13 mouse cellular contexts compared by ENCODE assay signal in genomic region chr9:118379055-118379454, GRCm38 (mm10).
DNase-seq lines count a peak whose midpoint lies in the region; ATAC-seq and TF ChIP-seq lines count a peak whose summit lies in the region.
"Had no signal": no experiment of that assay in that cellular context is flagged by ENCODE, and none has a peak within 500 bp of the region (broad histone marks: within the 10 kb centered on the region; RNA-seq: fewer than 3 reads in every experiment).

No protein-coding gene starts in this region.

- no peaks in the 10 kb centered on the region for H3K79me2 ChIP-seq in heart, adult 2 months (replicated peaks; ENCODE audit: control insufficient read depth, insufficient read depth, low read length)

- no peak for DNase-seq in heart, adult 2 months
- no peak for DNase-seq in heart, embryonic 10.5 days (ENCODE audit: low spot score)
- DNase-seq in left cerebral cortex, adult 9 months (ENCODE audit: low spot score in 2 of 2) = peak; percentile 3
- DNase-seq in left cerebral cortex, adult 2 months (ENCODE audit: extremely low spot score in 1 of 2, low spot score in 2 of 2) = no peak
- peak; percentile 22 for DNase-seq in Muller cell, postnatal 12 days (ENCODE audit: inconsistent ontology term)
- DNase-seq in layer of hippocampus, postnatal 10 days (ENCODE audit: low spot score in 2 of 2) = peak; percentile 5 to 13
- DNase-seq in thymus, postnatal 4 days = no peak
- DNase-seq: heart, postnatal 36 days; lung, adult 2 months; thymus, postnatal 14 days had no signal

- no peak for TF ChIP-seq POLR2A in heart, adult 2 months (IDR thresholded peaks at IDR 0.05; ENCODE audit: insufficient read depth, low read depth, low read length)

- TF ChIP-seq CTCF in heart, adult 2 months (IDR thresholded peaks at IDR 0.05) = no peak
- no peak for TF ChIP-seq CTCF in left cerebral cortex, adult 2 months (IDR thresholded peaks at IDR 0.05)
- no peak for TF ChIP-seq CTCF in intestine, postnatal 0 days (IDR thresholded peaks at IDR 0.05; ENCODE audit: low read depth)

- no peaks in the 10 kb centered on the region for H3K9me3 ChIP-seq in heart, embryonic 10.5 days
- no peaks in the 10 kb centered on the region for H3K9me3 ChIP-seq in intestine, postnatal 0 days (ENCODE audit: control insufficient read depth)
- H3K9me3 ChIP-seq: kidney, embryonic 15.5 days; limb, embryonic 12.5 days had no signal

- ATAC-seq in intestine, postnatal 0 days = no peak

- H3K4me2 ChIP-seq in intestine, postnatal 0 days (replicated peaks; ENCODE audit: low read depth) = no peak overlapping the region
- H3K4me2 ChIP-seq: kidney, embryonic 15.5 days; limb, embryonic 12.5 days had no signal

- H3K9ac ChIP-seq in heart, adult 2 months (ENCODE audit: low read depth, low read length) = peak overlapping the region; percentile 12; the same call in 1 of the 2 replicates
- H3K9ac ChIP-seq in intestine, postnatal 0 days (ENCODE audit: low read depth, low read length) = no peak overlapping the region
- H3K9ac ChIP-seq: kidney, embryonic 15.5 days; limb, embryonic 12.5 days had no signal

- no peak overlapping the region for H3K27ac ChIP-seq in heart, adult 2 months
- no peak overlapping the region for H3K27ac ChIP-seq in heart, embryonic 10.5 days
- H3K27ac ChIP-seq in left cerebral cortex, adult 2 months = no peak overlapping the region
- no peak overlapping the region for H3K27ac ChIP-seq in intestine, postnatal 0 days (ENCODE audit: low read depth, low read length)
- H3K27ac ChIP-seq: kidney, embryonic 15.5 days; limb, embryonic 12.5 days had no signal

- WGBS in heart, adult 2 months = 13% methylated on average over 6 of the region's 6 CpGs
- 20% methylated on average over 6 of the region's 6 CpGs for WGBS in heart, embryonic 10.5 days
- 26% methylated on average over 6 of the region's 6 CpGs for WGBS in intestine, postnatal 0 days

- no peak for TF ChIP-seq EP300 in heart, adult 2 months (IDR thresholded peaks at IDR 0.05; ENCODE audit: insufficient read depth, low read depth, low read length)

- intact Hi-C loops in heart, adult 2 months (cut with DNase I) = no loop called here
- intact Hi-C loops in left cerebral cortex, adult 2 months (cut with DNase I) = no loop called here

- H3K36me3 ChIP-seq in heart, adult 2 months (ENCODE audit: control insufficient read depth, insufficient read depth, low read length) = no peaks in the 10 kb centered on the region
- no peaks in the 10 kb centered on the region for H3K36me3 ChIP-seq in heart, embryonic 10.5 days
- no peaks in the 10 kb centered on the region for H3K36me3 ChIP-seq in intestine, postnatal 0 days (ENCODE audit: control insufficient read depth, insufficient read depth)
- H3K36me3 ChIP-seq: kidney, embryonic 15.5 days; limb, embryonic 12.5 days had no signal

- H3K4me1 ChIP-seq in heart, adult 2 months (ENCODE audit: control insufficient read depth, insufficient read depth, low read length) = no peaks in the 10 kb centered on the region
- 0 out of 2 replicates have a peak, but pooled peaks cover 4% of the 10 kb centered on the region for H3K4me1 ChIP-seq in heart, embryonic 10.5 days
- H3K4me1 ChIP-seq in intestine, postnatal 0 days (replicated peaks; ENCODE audit: control insufficient read depth, insufficient read depth, low read length) = no peaks in the 10 kb centered on the region
- H3K4me1 ChIP-seq: kidney, embryonic 15.5 days; limb, embryonic 12.5 days had no signal

- no peak overlapping the region for H3K4me3 ChIP-seq in heart, adult 2 months
- no peak overlapping the region for H3K4me3 ChIP-seq in heart, embryonic 10.5 days
- H3K4me3 ChIP-seq in left cerebral cortex, adult 2 months = no peak overlapping the region
- no peak overlapping the region for H3K4me3 ChIP-seq in intestine, postnatal 0 days (ENCODE audit: low read depth, low read length)
- H3K4me3 ChIP-seq: kidney, embryonic 15.5 days; limb, embryonic 12.5 days had no signal

- H3K27me3 ChIP-seq in heart, adult 2 months (ENCODE audit: control insufficient read depth, insufficient read depth, low read length) = no peaks in the 10 kb centered on the region
- no peaks in the 10 kb centered on the region for H3K27me3 ChIP-seq in heart, embryonic 10.5 days (ENCODE audit: insufficient read depth, poor library complexity, severe bottlenecking)
- H3K27me3 ChIP-seq in intestine, postnatal 0 days (replicated peaks; ENCODE audit: control insufficient read depth, insufficient read depth, low read length) = no peaks in the 10 kb centered on the region
- H3K27me3 ChIP-seq: kidney, embryonic 15.5 days; limb, embryonic 12.5 days had no signal

Comparison
In these comparisons a context has a peak if more than half of its experiments do, and no peak if none do; other contexts are left out.
1. DNase-seq: peak in left cerebral cortex, adult 9 months (2 of 2), Muller cell, postnatal 12 days (single experiment) and layer of hippocampus, postnatal 10 days (2 of 2); none in heart, adult 2 months (0 of 2), heart, embryonic 10.5 days (single experiment), left cerebral cortex, adult 2 months (0 of 2) and thymus, postnatal 4 days (single experiment).